Mouse (Mus musculus) stomach, postnatal 0 days (tissue): ENCODE measurements at regions not wholly inside any gene's neighbourhood (a gene's known extent, or its start where the extent isn't known, plus 50 kb on each side); places are given as distances from the start of the nearest gene placed in this dataset.

Experiments
- CTCF ChIP-seq: IDR thresholded peaks from 2 replicates; pipeline ENCODE4 v1.5.1; 2016; ENCODE audit warnings: antibody characterized with exemption, low read depth, mild to moderate bottlenecking, moderate library complexity
- EP300 ChIP-seq: optimal IDR thresholded peaks from 2 replicates; pipeline ENCODE3; 2016; ENCODE audit warnings: antibody characterized with exemption

DNA sequence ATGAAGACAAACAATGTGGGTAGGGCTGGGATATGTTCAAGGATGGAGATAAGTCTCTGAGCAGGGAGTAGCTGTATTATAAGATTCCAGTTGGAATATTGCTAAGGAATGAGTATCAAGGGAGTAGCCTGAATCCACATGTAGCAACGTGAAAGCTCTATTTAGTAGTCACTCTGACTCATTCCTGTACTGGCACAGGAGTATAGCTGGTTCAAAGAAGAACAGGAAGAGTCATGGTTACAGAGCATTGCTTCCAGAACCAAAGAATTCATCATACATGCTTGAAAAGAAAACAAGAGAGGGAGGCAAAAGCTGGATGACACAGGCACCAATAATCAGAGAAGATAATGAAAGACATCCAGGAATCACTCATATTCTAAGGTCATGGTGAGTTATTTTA lies 500.6 kb upstream of the N6amt1 start:
- TF ChIP-seq CTCF (no peak), EP300 (no peak)
